Mouse (Mus musculus) gastrocnemius, adult 2 months (tissue): ENCODE measurements around the gene Ppp1r21. TPM values are rescaled to one million over a fixed set of nuclear protein-coding genes. Genes with fewer than 3 reads are reported as not detected.

Experiments
- DNase-seq: peaks from one replicate; pipeline ENCODE4 v3.0.0; 2022
- H3K27ac ChIP-seq: fragments of 200-600 bp; 2 replicates; pipeline ENCODE4 v1.8.1; 2022; ENCODE audit warnings: mild to moderate bottlenecking
- H3K4me3 ChIP-seq: fragments of 200-600 bp; 2 replicates; pipeline ENCODE4 v1.8.1; 2022; ENCODE audit warnings: mild to moderate bottlenecking, moderate library complexity
- CTCF ChIP-seq: fragments of 200-600 bp; IDR thresholded peaks from 2 replicates; pipeline ENCODE4 v1.8.1; 2022; ENCODE audit warnings: antibody characterized with exemption, mild to moderate bottlenecking, moderate library complexity
- intact Hi-C: fragments of 180-260 bp; cut with DNase I; formaldehyde crosslinking; loops from one replicate; pipeline ENCODE4 v1.15.1; 2025
- total RNA-seq, 2 experiments: library from RNA; stranded (reverse); gene quantifications; 2 replicates each; pipeline ENCODE4 v1.2.3; 2021

Gene Ppp1r21
- total RNA-seq, 2 experiments from 2014 or later, result 4.5 to 5.8 TPM

GRCm38 (mm10) chr17:88613721-88614120 lies 83.8 kb downstream of the Ppp1r21 start:
- no peak for TF ChIP-seq CTCF

DNA sequence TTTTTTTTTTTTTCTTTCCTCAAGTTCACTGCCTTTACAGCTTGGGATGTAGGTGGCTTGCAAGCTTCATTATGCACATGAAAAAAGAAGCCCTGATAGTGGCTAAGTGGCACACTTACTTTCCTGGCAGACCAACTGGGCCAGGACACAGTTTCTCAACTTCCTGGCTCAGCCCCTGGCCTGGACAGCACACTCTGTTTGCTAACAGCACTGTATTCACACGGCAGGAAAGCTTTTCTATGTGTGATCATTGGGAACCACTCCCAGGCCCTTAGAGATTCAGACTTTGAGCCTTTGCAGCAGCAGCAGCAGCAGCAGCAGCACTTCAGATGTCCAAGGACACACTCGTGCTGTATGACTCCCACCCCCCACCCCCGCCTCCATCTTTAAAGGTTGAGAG lies 84.3 kb downstream of the Ppp1r21 start:
- intact Hi-C loops, result no loop called here
- Histone ChIP-seq H3K27ac (no peak overlapping the region), H3K4me3 (no peak overlapping the region)
- no peak for TF ChIP-seq CTCF
- DNase-seq, result peak; percentile 44

More at GRCm38 (mm10) chr17:88613721-88614120, 83.8 kb downstream of the Ppp1r21 start:
- intact Hi-C loops, result no loop called here
- Histone ChIP-seq H3K27ac (no peak overlapping the region), H3K4me3 (no peak overlapping the region)
- no peak for DNase-seq

DNA sequence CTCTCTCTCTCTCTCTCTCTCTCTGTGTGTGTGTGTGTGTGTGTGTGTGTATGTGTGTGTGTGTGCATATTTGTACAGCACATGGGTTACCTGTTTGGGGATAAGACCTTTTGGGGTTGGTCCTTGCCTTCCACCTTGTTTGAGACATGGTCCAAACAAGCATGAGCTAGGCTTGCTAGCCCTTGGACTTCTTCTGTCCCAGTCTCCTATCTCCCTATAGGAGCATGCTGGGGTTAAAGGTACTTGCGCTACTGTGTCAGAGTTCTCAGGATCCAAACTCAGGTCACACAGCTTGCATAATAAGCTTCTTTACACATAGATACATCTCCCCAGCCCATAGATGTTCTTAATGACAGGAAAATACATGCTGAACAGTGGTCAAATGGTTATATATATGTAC lies 84.8 kb downstream of the Ppp1r21 start:
- no peak overlapping the region for H3K27ac ChIP-seq

DNA sequence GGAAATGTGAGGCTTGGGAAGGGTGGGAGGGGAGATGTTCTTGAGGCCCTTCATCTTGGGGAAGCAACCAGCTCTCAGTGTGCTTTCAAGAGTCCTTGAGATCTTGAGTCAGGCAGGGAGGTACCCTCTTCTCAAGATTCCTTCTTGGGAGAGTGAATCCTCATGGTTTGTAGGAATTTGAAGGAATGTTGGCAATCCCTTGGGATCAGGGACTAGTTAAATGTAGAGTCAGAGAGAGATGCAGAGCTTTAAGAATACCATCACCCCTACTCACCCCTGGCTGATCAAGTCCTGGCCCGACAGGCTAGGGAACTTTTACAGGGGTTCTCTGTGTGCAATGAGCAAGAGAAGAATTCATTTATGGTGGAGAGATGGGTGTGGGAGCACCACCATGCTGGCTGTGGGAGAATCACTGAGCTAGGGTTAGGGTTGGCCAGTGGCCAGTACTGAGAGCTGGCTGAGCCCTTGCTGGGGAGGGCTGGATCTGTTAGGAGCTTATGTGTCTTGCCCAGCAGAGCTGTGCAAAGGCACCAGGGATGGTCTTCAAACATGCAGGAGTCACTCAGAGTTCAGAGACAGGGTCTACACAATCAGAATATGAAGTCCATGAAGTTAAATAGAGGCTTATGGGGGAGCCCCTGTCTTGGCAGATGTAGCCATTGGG lies 85.7 kb downstream of the Ppp1r21 start:
- DNase-seq, result no peak
- intact Hi-C loops, result no loop called here
- H3K27ac ChIP-seq, result no peak overlapping the region
- H3K4me3 ChIP-seq, result no peak overlapping the region
- no peak for TF ChIP-seq CTCF

More for the DNA sequence above, 84.8 kb downstream of the Ppp1r21 start:
- no peak for TF ChIP-seq CTCF
- no peak for DNase-seq
- no peak overlapping the region for H3K4me3 ChIP-seq
- intact Hi-C loops, result no loop called here

DNA sequence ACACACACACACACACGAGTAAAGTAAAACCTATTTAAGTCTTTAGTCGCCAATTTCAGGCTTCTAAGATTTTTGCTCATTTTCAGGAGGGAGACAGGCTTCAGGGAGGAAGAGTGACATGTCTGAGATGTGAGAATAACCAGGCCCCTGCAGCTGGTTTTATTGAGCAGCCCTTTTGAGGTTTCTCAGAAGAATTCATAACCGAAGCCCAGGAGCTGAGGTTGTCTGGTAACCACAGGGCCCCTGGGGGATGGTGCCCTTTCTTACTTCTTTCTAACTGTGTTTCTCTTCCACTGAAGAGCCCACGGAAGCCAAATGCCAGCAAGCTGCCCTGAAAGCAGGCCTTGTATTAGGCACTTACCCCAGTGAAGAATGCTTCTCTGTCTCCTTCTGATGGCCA lies 91.0 kb downstream of the Ppp1r21 start:
- TF ChIP-seq CTCF, result no peak
- DNase-seq, result no peak
- intact Hi-C loops, result no loop called here
- H3K4me3 ChIP-seq, result no peak overlapping the region
- H3K27ac ChIP-seq, result peak overlapping the region; percentile 12; the same call in 1 of the 2 replicates

- TF ChIP-seq CTCF, result no peak
- Histone ChIP-seq H3K27ac (peak overlapping the region; percentile 12; the same call in 1 of the 2 replicates), H3K4me3 (no peak overlapping the region)
- DNase-seq, result no peak
- intact Hi-C loops, result no loop called here
Observed at GRCm38 (mm10) chr17:88621374-88621773, 91.5 kb downstream of the Ppp1r21 start.

GRCm38 (mm10) chr17:88622711-88623110 lies 92.8 kb downstream of the Ppp1r21 start:
- TF ChIP-seq CTCF, result no peak
- Histone ChIP-seq H3K4me3 (no peak overlapping the region), H3K27ac (no peak overlapping the region)
- intact Hi-C loops, result no loop called here
- no peak for DNase-seq

GRCm38 (mm10) chr17:88624386-88624785 lies 94.5 kb downstream of the Ppp1r21 start:
- Histone ChIP-seq H3K4me3 (no peak overlapping the region), H3K27ac (no peak overlapping the region)
- TF ChIP-seq CTCF, result no peak
- intact Hi-C loops, result no loop called here
- no peak for DNase-seq

GRCm38 (mm10) chr17:88625350-88625749 lies 95.4 kb downstream of the Ppp1r21 start:
- H3K4me3 ChIP-seq, result no peak overlapping the region
- H3K27ac ChIP-seq, result peak overlapping the region; percentile 78
- intact Hi-C loops, result no loop called here
- DNase-seq, result no peak
- no peak for TF ChIP-seq CTCF

DNA sequence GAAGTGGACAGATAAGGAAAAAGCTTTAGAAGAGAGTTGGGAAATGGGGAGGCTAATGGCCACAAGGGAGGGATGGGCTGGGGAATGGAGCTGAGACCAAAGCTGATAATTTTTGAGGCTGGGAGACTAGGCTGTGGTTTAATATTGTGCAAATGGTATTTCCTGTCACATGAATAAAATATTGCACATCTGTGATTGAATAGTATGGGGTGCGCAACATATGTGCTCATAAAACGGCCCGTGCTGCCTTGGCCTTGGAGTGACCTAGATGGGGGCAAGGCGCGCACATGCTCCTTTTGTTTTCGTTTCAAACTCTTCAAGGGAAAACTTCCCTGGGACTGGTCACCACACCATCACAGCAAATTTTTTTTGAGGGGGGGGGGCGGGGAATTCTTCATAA lies 96.0 kb downstream of the Ppp1r21 start:
- DNase-seq, result no peak
- Histone ChIP-seq H3K27ac (peak overlapping the region; percentile 78), H3K4me3 (no peak overlapping the region)
- TF ChIP-seq CTCF, result no peak
- intact Hi-C loops, result no loop called here

GRCm38 (mm10) chr17:88626347-88626811 lies 96.5 kb downstream of the Ppp1r21 start:
- no peak for DNase-seq
- Histone ChIP-seq H3K27ac (peak overlapping the region; percentile 78), H3K4me3 (peak overlapping the region; percentile 53)
- intact Hi-C loops, result no loop called here
- no peak for TF ChIP-seq CTCF

- Histone ChIP-seq H3K27ac (peak overlapping the region; percentile 78), H3K4me3 (peak overlapping the region; percentile 53)
- intact Hi-C loops, result no loop called here
- peak; percentile 28 for DNase-seq
- no peak for TF ChIP-seq CTCF
Observed at GRCm38 (mm10) chr17:88627150-88627549, 97.2 kb downstream of the Ppp1r21 start.

GRCm38 (mm10) chr17:88628676-88629380 lies 98.9 kb downstream of the Ppp1r21 start:
- TF ChIP-seq CTCF, result no peak
- intact Hi-C loops, result loop anchor here (2.0 kb wide), 1 partner anchor 30 kb away; no protein-coding TSS in a partner anchor

More at GRCm38 (mm10) chr17:88628676-88629380, 98.9 kb downstream of the Ppp1r21 start:
- H3K4me3 ChIP-seq, result peak overlapping the region; percentile 46
- DNase-seq, result peak; percentile 74
- peak overlapping the region; percentile 80 for H3K27ac ChIP-seq
